In the genomic region with DNA sequence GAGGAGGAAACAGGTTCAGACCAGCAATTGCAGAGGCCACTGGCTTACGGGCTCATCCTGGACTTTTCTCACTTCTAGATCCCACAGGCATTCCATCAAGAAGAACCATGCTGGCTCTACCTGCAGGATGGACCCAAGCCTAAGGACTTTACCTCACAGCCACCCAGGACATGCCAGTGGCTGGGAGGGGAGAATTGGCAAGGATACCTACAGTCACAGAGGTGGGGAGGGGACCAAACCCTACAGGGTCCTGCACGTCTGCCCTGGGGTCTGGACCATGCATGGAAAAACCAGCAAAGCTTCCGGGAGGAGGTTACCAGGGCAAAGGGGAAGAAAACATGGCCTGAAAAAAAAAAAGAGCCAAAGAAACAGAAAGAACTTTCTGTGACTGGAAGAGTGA, we compare ENCODE assay signal across 27 mouse cellular contexts. TPM values are rescaled to one million over a fixed set of nuclear protein-coding genes. Genes with fewer than 3 reads are reported as not detected.
DNase-seq lines count a peak whose midpoint lies in the region; ATAC-seq and TF ChIP-seq lines count a peak whose summit lies in the region.
"Had no signal": no experiment of that assay in that cellular context is flagged by ENCODE, and none has a peak within 500 bp of the region (broad histone marks: within the 10 kb centered on the region; RNA-seq: fewer than 3 reads in every experiment).

No protein-coding gene starts in this region.

- ATAC-seq in hindbrain, embryonic 13.5 days (ENCODE audit: low FRiP score): no peak
- no peak for ATAC-seq in hindbrain, embryonic 16.5 days
- ATAC-seq: activated CD4-positive, CD25-positive, alpha-beta regulatory T cell, adult 4 months; CD4-positive, CD25-positive, alpha-beta regulatory T cell, adult 4 months; forebrain, embryonic 13.5 days; forebrain, embryonic 15.5 days; forebrain, postnatal 0 days; Patski had no signal

- TF ChIP-seq POLR2A in cerebellum, adult 2 months (IDR thresholded peaks at IDR 0.05; ENCODE audit: borderline replicate concordance, insufficient read depth, low read length): no peak

- peaks cover 6% of the 10 kb centered on the region; the same call in 1 of the 2 replicates for H3K4me1 ChIP-seq in cerebellum, adult 2 months (ENCODE audit: control insufficient read depth, insufficient read depth, low read length)
- peaks cover 11% of the 10 kb centered on the region for H3K4me1 ChIP-seq in hindbrain, embryonic 13.5 days (replicated peaks)
- peaks cover 9% of the 10 kb centered on the region for H3K4me1 ChIP-seq in hindbrain, embryonic 16.5 days (ENCODE audit: control insufficient read depth, insufficient read depth, low read depth, low read length)

- no peaks in the 10 kb centered on the region for H3K9me3 ChIP-seq in hindbrain, embryonic 13.5 days
- H3K9me3 ChIP-seq in hindbrain, embryonic 16.5 days (ENCODE audit: control insufficient read depth, low read length): no peaks in the 10 kb centered on the region
- H3K9me3 ChIP-seq: forebrain, embryonic 13.5 days; forebrain, embryonic 15.5 days; G1E had no signal

- no peaks in the 10 kb centered on the region for H3K27me3 ChIP-seq in cerebellum, adult 2 months (ENCODE audit: control insufficient read depth, insufficient read depth, low read length)
- H3K27me3 ChIP-seq in hindbrain, embryonic 13.5 days: no peaks in the 10 kb centered on the region
- no peaks in the 10 kb centered on the region for H3K27me3 ChIP-seq in hindbrain, embryonic 16.5 days (replicated peaks; ENCODE audit: control insufficient read depth, insufficient read depth, low read length)
- H3K27me3 ChIP-seq: CH12.LX; forebrain, embryonic 13.5 days; forebrain, embryonic 15.5 days; Patski had no signal

- intact Hi-C loops in gastrocnemius, adult 2 months (cut with DNase I): no loop called here

- no peak overlapping the region for H3K4me3 ChIP-seq in cerebellum, adult 2 months (replicated peaks; ENCODE audit: insufficient read depth, low read depth, low read length)
- H3K4me3 ChIP-seq in gastrocnemius, adult 2 months: no peak overlapping the region
- H3K4me3 ChIP-seq in hindbrain, embryonic 13.5 days: no peak overlapping the region
- no peak overlapping the region for H3K4me3 ChIP-seq in hindbrain, embryonic 16.5 days (ENCODE audit: low read length)
- H3K4me3 ChIP-seq: forebrain, embryonic 13.5 days; forebrain, embryonic 15.5 days had no signal

- H3K9ac ChIP-seq in hindbrain, embryonic 13.5 days: peak overlapping the region; percentile 8; the same call in 1 of the 2 replicates
- no peak overlapping the region for H3K9ac ChIP-seq in hindbrain, embryonic 16.5 days (ENCODE audit: low read depth, low read length)
- H3K9ac ChIP-seq: forebrain, embryonic 13.5 days; forebrain, embryonic 15.5 days; forebrain, postnatal 0 days had no signal

- TF ChIP-seq CTCF in cerebellum, adult 2 months (IDR thresholded peaks at IDR 0.05; ENCODE audit: borderline replicate concordance, insufficient read depth, low read depth, low read length): no peak
- TF ChIP-seq CTCF in gastrocnemius, adult 2 months (IDR thresholded peaks at IDR 0.05): no peak

- DNase-seq in cerebellum, adult 11-12 months: peak; percentile 21
- DNase-seq in cerebellum, adult 2 months: no peak
- DNase-seq in cerebellum, adult 9-11 months: peak; percentile 23
- DNase-seq in cerebellum, adult 18-20 months: no peak
- peak; percentile 8 for DNase-seq in gastrocnemius, adult 2 months
- DNase-seq in gastrocnemius, postnatal 25 days: no peak
- DNase-seq: adrenal gland, adult 8-10 months; adrenal gland, postnatal 14 days; adrenal gland, postnatal 36 days; B cell, adult 2 months; cerebellum, adult 11 months; cerebellum, postnatal 10 days; cerebellum, postnatal 25 days; forebrain, postnatal 0 days had no signal

- peaks cover 61% of the 10 kb centered on the region for H3K36me3 ChIP-seq in hindbrain, embryonic 13.5 days
- peaks cover 14% of the 10 kb centered on the region for H3K36me3 ChIP-seq in hindbrain, embryonic 16.5 days (ENCODE audit: control insufficient read depth, insufficient read depth, low read length)

- WGBS in cerebellum, adult 2 months: 91% methylated on average over 3 of the region's 3 CpGs
- 92% methylated on average over 3 of the region's 3 CpGs for WGBS in hindbrain, embryonic 13.5 days
- 92% methylated on average over 3 of the region's 3 CpGs for WGBS in hindbrain, embryonic 16.5 days

- H3K4me2 ChIP-seq in hindbrain, embryonic 13.5 days: no peak overlapping the region
- H3K4me2 ChIP-seq in hindbrain, embryonic 16.5 days (ENCODE audit: low read length): no peak overlapping the region
- H3K4me2 ChIP-seq: forebrain, embryonic 13.5 days; forebrain, embryonic 15.5 days had no signal

- no peak overlapping the region for H3K27ac ChIP-seq in cerebellum, adult 2 months (ENCODE audit: insufficient read depth, low read length)
- H3K27ac ChIP-seq in gastrocnemius, adult 2 months: no peak overlapping the region
- H3K27ac ChIP-seq in hindbrain, embryonic 13.5 days: no peak overlapping the region
- no peak overlapping the region for H3K27ac ChIP-seq in hindbrain, embryonic 16.5 days (ENCODE audit: low read depth, low read length)
- H3K27ac ChIP-seq: forebrain, embryonic 13.5 days; forebrain, embryonic 15.5 days had no signal

RNA-seq across cellular contexts. Expression of gene Egln2, which starts 4.4 kb away (rescaled TPM):
- polyA plus RNA-seq in cerebellum, adult 2 months (2012; rRNA removed): 115 and 120 TPM in 2 replicates
- total RNA-seq in gastrocnemius, adult 2 months (2021): 100 to 1,000 TPM in 1 of 2 experiments, 10 to 100 TPM in 1; 97.6 to 119 TPM
- total RNA-seq in gastrocnemius, postnatal 25 days (2021): 100 to 1,000 TPM in 1 of 2 experiments, 10 to 100 TPM in 1; 92.9 to 103 TPM
- 89.9 and 92.1 TPM in 2 replicates for polyA plus RNA-seq in hindbrain, embryonic 13.5 days (2015; fragmentation: Nextera tagmentation; extraction: Ambion mirVana)
- 92.7 and 102 TPM in 2 replicates for polyA plus RNA-seq in hindbrain, embryonic 16.5 days (2015; fragmentation: Nextera tagmentation; extraction: Ambion mirVana)

RNA-seq across cellular contexts. Expression of gene Rab4b, which starts 7.7 kb away (rescaled TPM):
- 175 and 176 TPM in 2 replicates for polyA plus RNA-seq in cerebellum, adult 2 months (2012; rRNA removed)
- 1 to 10 TPM; 5.7 to 6.5 TPM for total RNA-seq in gastrocnemius, adult 2 months (2021)
- 10 to 100 TPM; 10.1 to 10.4 TPM for total RNA-seq in gastrocnemius, postnatal 25 days (2021)
- 119 and 123 TPM in 2 replicates for polyA plus RNA-seq in hindbrain, embryonic 13.5 days (2015; fragmentation: Nextera tagmentation; extraction: Ambion mirVana)
- polyA plus RNA-seq in hindbrain, embryonic 16.5 days (2015; fragmentation: Nextera tagmentation; extraction: Ambion mirVana): 112 and 118 TPM in 2 replicates

RNA-seq across cellular contexts. Expression of gene Gm21983, which starts 9.9 kb away (rescaled TPM):
- not detected in 2 replicates for polyA plus RNA-seq in cerebellum, adult 2 months (2012; rRNA removed)
- total RNA-seq in gastrocnemius, adult 2 months (2021): under 1 TPM in 1 of 2 experiments, not detected in 1; 0.18 TPM
- not detected for total RNA-seq in gastrocnemius, postnatal 25 days (2021)
- 1.2 TPM in 1 of 2 replicates, not detected in the other for polyA plus RNA-seq in hindbrain, embryonic 13.5 days (2015; fragmentation: Nextera tagmentation; extraction: Ambion mirVana)
- not detected in 2 replicates for polyA plus RNA-seq in hindbrain, embryonic 16.5 days (2015; fragmentation: Nextera tagmentation; extraction: Ambion mirVana)
- total RNA-seq: adrenal gland, adult 18-20 months; adrenal gland, adult 8-10 months; adrenal gland, postnatal 14 days; adrenal gland, postnatal 36 days; forebrain, postnatal 0 days; G1E had no signal
- polyA plus RNA-seq: CD4-positive, CD25-positive, alpha-beta regulatory T cell, adult 4 months; cortical plate, adult 2 months; embryonic facial prominence, embryonic 11.5 days; embryonic facial prominence, embryonic 14.5 days; forebrain, embryonic 13.5 days; forebrain, embryonic 15.5 days; forebrain, postnatal 0 days; G1E; Patski had no signal

RNA-seq across cellular contexts. Expression of gene Mia, which starts 10.0 kb away (rescaled TPM):
- polyA plus RNA-seq in cerebellum, adult 2 months (2012; rRNA removed): 11.2 and 16.9 TPM in 2 replicates
- total RNA-seq in gastrocnemius, adult 2 months (2021): not detected
- not detected for total RNA-seq in gastrocnemius, postnatal 25 days (2021)
- polyA plus RNA-seq in hindbrain, embryonic 13.5 days (2015; fragmentation: Nextera tagmentation; extraction: Ambion mirVana): 10.8 and 11.3 TPM in 2 replicates
- 30.3 and 40.5 TPM in 2 replicates for polyA plus RNA-seq in hindbrain, embryonic 16.5 days (2015; fragmentation: Nextera tagmentation; extraction: Ambion mirVana)
- polyA plus RNA-seq: Patski had no signal

RNA-seq across cellular contexts. Expression of gene Cyp2t4, which starts 17.5 kb away (rescaled TPM):
- not detected in 2 replicates for polyA plus RNA-seq in cerebellum, adult 2 months (2012; rRNA removed)
- total RNA-seq in gastrocnemius, adult 2 months (2021): not detected
- total RNA-seq in gastrocnemius, postnatal 25 days (2021): not detected
- 0.17 and 0.19 TPM in 2 replicates for polyA plus RNA-seq in hindbrain, embryonic 13.5 days (2015; fragmentation: Nextera tagmentation; extraction: Ambion mirVana)
- polyA plus RNA-seq in hindbrain, embryonic 16.5 days (2015; fragmentation: Nextera tagmentation; extraction: Ambion mirVana): 0.13 and 0.30 TPM in 2 replicates
- total RNA-seq: adrenal gland, adult 18-20 months; adrenal gland, adult 8-10 months; adrenal gland, postnatal 14 days; adrenal gland, postnatal 36 days; CH12.LX; forebrain, postnatal 0 days; G1E had no signal
- polyA plus RNA-seq: cortical plate, adult 2 months; embryonic facial prominence, embryonic 11.5 days; G1E had no signal

Comparison
In these comparisons a context has a peak if more than half of its experiments do, and no peak if none do; other contexts are left out.
1. DNase-seq: peak in cerebellum, adult 11-12 months (single experiment), cerebellum, adult 9-11 months (single experiment) and gastrocnemius, adult 2 months (single experiment); none in cerebellum, adult 2 months (0 of 2), cerebellum, adult 18-20 months (0 of 2) and gastrocnemius, postnatal 25 days (single experiment).